Mouse (Mus musculus): ENCODE data around the gene Gm6882.
"Not testable (repeated sequence)": the region's sequence is repeated elsewhere in the genome, so short reads cannot be mapped to it uniquely, and the experiment has no call there.

Gm6882 gene

DNA sequence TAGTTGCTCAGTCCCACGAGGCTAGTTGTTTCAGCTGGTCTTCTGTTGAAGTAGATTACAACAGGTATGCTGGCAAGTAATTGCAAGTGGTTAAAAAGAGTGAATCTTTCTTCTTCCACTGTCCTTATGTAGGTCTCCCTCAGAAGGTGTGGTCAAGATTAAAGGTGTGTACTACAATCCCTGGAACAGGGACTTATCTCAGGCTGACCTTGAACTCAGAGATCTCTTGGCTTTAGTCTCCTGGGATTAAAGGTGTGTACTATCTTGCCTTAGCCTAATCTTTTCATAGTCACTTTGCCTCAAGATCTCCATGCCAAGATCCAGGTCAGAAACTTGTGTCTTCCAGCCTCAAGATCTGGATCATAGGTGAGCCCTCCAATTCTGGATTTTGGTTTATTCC lies at the start of gene Gm6882:
Gm6882 (minus strand) TSS at position 101 of the 400 bp plus-strand sequence.
- not testable (repeated sequence) for DNase-seq

All from kidney, postnatal 14 days (tissue).